Mouse (Mus musculus): ENCODE measurements at regions not wholly inside any gene's neighbourhood (a gene's known extent, or its start where the extent isn't known, plus 50 kb on each side); places are given as distances from the start of the nearest gene placed in this dataset.
A peak's percentile ranks its signal among the peaks of the same experiment; 100 is the strongest.

GRCm38 (mm10) chr3:139780054-139780453 is 574.6 kb downstream of the Stpg2 start:
- no peak for DNase-seq (ENCODE audit: low spot score)

GRCm38 (mm10) chr3:139783406-139783805 is 577.9 kb downstream of the Stpg2 start:
- DNase-seq (ENCODE audit: low spot score): no peak

- DNase-seq (ENCODE audit: low spot score): no peak
Measured at GRCm38 (mm10) chr3:139786510-139786909, 581.0 kb downstream of the Stpg2 start.

- no peak for DNase-seq (ENCODE audit: low spot score)
Measured at GRCm38 (mm10) chr3:139788854-139789253, 583.4 kb downstream of the Stpg2 start.

GRCm38 (mm10) chr3:139796685-139797084 is 591.2 kb downstream of the Stpg2 start:
- no peak for DNase-seq (ENCODE audit: low spot score)

GRCm38 (mm10) chr3:139799059-139799458 is 593.6 kb downstream of the Stpg2 start:
- no peak for DNase-seq (ENCODE audit: low spot score)

GRCm38 (mm10) chr3:139802716-139803710 is 597.5 kb downstream of the Stpg2 start:
- peak; percentile 45 for DNase-seq (ENCODE audit: low spot score)

GRCm38 (mm10) chr3:139828014-139828413 is 622.5 kb downstream of the Stpg2 start:
- DNase-seq (ENCODE audit: low spot score): no peak

GRCm38 (mm10) chr3:139828581-139828980 is 623.1 kb downstream of the Stpg2 start:
- no peak for DNase-seq (ENCODE audit: low spot score)

- DNase-seq (ENCODE audit: low spot score): no peak
Measured at GRCm38 (mm10) chr3:139832599-139832998, 627.1 kb downstream of the Stpg2 start.

- DNase-seq (ENCODE audit: low spot score): no peak
Measured at GRCm38 (mm10) chr3:139842015-139842414, 636.5 kb downstream of the Stpg2 start.

- no peak for DNase-seq (ENCODE audit: low spot score)
Measured at GRCm38 (mm10) chr3:139842988-139843605, 637.6 kb downstream of the Stpg2 start.

- no peak for DNase-seq (ENCODE audit: low spot score)
Measured at GRCm38 (mm10) chr3:139844443-139844842, 638.9 kb downstream of the Stpg2 start.

GRCm38 (mm10) chr3:139847826-139848225 is 642.3 kb downstream of the Stpg2 start:
- no peak for DNase-seq (ENCODE audit: low spot score)

- no peak for DNase-seq (ENCODE audit: low spot score)
Measured at GRCm38 (mm10) chr3:139859966-139860635, 654.6 kb downstream of the Stpg2 start.

- DNase-seq (ENCODE audit: low spot score): no peak
Measured at GRCm38 (mm10) chr3:139860831-139861371, 655.4 kb downstream of the Stpg2 start.

- no peak for DNase-seq (ENCODE audit: low spot score)
Measured at GRCm38 (mm10) chr3:139866329-139866728, 660.8 kb downstream of the Stpg2 start.

- DNase-seq (ENCODE audit: low spot score): no peak
Measured at GRCm38 (mm10) chr3:139867030-139867429, 661.5 kb downstream of the Stpg2 start.

- no peak for DNase-seq (ENCODE audit: low spot score)
Measured at GRCm38 (mm10) chr3:139867499-139867898, 662.0 kb downstream of the Stpg2 start.

GRCm38 (mm10) chr3:139869779-139870178 is 664.3 kb downstream of the Stpg2 start:
- DNase-seq (ENCODE audit: low spot score): no peak

- no peak for DNase-seq (ENCODE audit: low spot score)
Measured at GRCm38 (mm10) chr3:139885942-139886860, 680.7 kb downstream of the Stpg2 start.

Data from layer of hippocampus, adult 11-12 months (tissue).